Mouse (Mus musculus) midbrain, embryonic 13.5 days (tissue): ENCODE measurements around the gene Rgcc. TPM values are rescaled to one million over a fixed set of nuclear protein-coding genes. Genes with fewer than 3 reads are reported as not detected.

ENCODE experiments used
- ATAC-seq: fragments of 200-750 bp; cut with Nextera tagmentation; 2 replicates; pipeline ENCODE4 v1.8.0; 2017; ENCODE audit warnings: mild to moderate bottlenecking, moderate TSS enrichment, moderate library complexity
- H3K27ac ChIP-seq: fragments of 300-500 bp; sonication (generic); 2 replicates; pipeline ENCODE4 v1.5.1; 2015; ENCODE audit warnings: inconsistent platforms, mild to moderate bottlenecking, moderate library complexity
- H3K27me3 ChIP-seq: fragments of 300-500 bp; sonication (generic); 2 replicates; pipeline ENCODE4 v1.6.1; 2015; ENCODE audit warnings: mild to moderate bottlenecking, inconsistent platforms
- H3K36me3 ChIP-seq: fragments of 300-500 bp; sonication (generic); 2 replicates; pipeline ENCODE4 v1.6.1; 2015; ENCODE audit warnings: mild to moderate bottlenecking, inconsistent platforms
- H3K4me1 ChIP-seq: fragments of 300-500 bp; sonication (generic); replicated peaks from 2 replicates; pipeline ENCODE4 v1.6.1; 2015; ENCODE audit warnings: inconsistent platforms
- H3K4me2 ChIP-seq: fragments of 300-500 bp; sonication (generic); replicated peaks from 2 replicates; pipeline ENCODE4 v1.6.1; 2015; ENCODE audit warnings: moderate library complexity, mild to moderate bottlenecking, inconsistent platforms
- H3K4me3 ChIP-seq: fragments of 300-500 bp; sonication (generic); replicated peaks from 2 replicates; pipeline ENCODE4 v1.5.1; 2015; ENCODE audit warnings: mild to moderate bottlenecking, inconsistent platforms
- H3K9ac ChIP-seq: fragments of 300-500 bp; sonication (generic); replicated peaks from 2 replicates; pipeline ENCODE4 v1.6.1; 2015; ENCODE audit warnings: mild to moderate bottlenecking, inconsistent platforms
- H3K9me3 ChIP-seq: fragments of 300-500 bp; sonication (generic); 2 replicates; pipeline ENCODE4 v1.6.1; 2016; ENCODE audit warnings: mild to moderate bottlenecking, inconsistent platforms
- WGBS: fragments of 180-500 bp; shearing (Covaris S2); methylation state at CpG from one replicate; pipeline ENCODE4 v1.1.7; 2015; 5-methylcytosine and 5-hydroxymethylcytosine counted together
- polyA plus RNA-seq: library from polyadenylated mRNA; unstranded; fragments of >200 nt; fragmentation: Nextera tagmentation; extraction: Ambion mirVana; gene quantifications from 2 replicates; pipeline ENCODE4 v1.2.1, GENCODE M21; 2015

Gene Rgcc
- polyA plus RNA-seq, 1 experiment from 2014 or later, result 13.7 TPM

- H3K36me3 ChIP-seq, result no peaks in the 10 kb centered on the region
- peaks cover 29% of the 10 kb centered on the region for H3K4me1 ChIP-seq
- no peak overlapping the region for H3K9ac ChIP-seq
- H3K27me3 ChIP-seq, result peaks cover 50% of the 10 kb centered on the region
- peak overlapping the region; percentile 57 for H3K4me3 ChIP-seq
- ATAC-seq, result no peak
- no peaks in the 10 kb centered on the region for H3K9me3 ChIP-seq
- WGBS, result 28% methylated on average over 6 of the region's 6 CpGs
- H3K4me2 ChIP-seq, result peak overlapping the region; percentile 99
- H3K27ac ChIP-seq, result no peak overlapping the region
Measured at GRCm38 (mm10) chr14:79299796-79300195, 1.6 kb downstream of the Rgcc start.

- H3K27ac ChIP-seq, result no peak overlapping the region
- no peak overlapping the region for H3K4me2 ChIP-seq
- WGBS, result 47% methylated on average over 4 of the region's 4 CpGs
- H3K4me3 ChIP-seq, result no peak overlapping the region
- H3K9me3 ChIP-seq, result no peaks in the 10 kb centered on the region
- peaks cover 29% of the 10 kb centered on the region for H3K4me1 ChIP-seq
- no peak overlapping the region for H3K9ac ChIP-seq
- peaks cover 50% of the 10 kb centered on the region for H3K27me3 ChIP-seq
- no peak for ATAC-seq
- H3K36me3 ChIP-seq, result no peaks in the 10 kb centered on the region
Measured at GRCm38 (mm10) chr14:79299230-79299629, 2.2 kb downstream of the Rgcc start.

DNA sequence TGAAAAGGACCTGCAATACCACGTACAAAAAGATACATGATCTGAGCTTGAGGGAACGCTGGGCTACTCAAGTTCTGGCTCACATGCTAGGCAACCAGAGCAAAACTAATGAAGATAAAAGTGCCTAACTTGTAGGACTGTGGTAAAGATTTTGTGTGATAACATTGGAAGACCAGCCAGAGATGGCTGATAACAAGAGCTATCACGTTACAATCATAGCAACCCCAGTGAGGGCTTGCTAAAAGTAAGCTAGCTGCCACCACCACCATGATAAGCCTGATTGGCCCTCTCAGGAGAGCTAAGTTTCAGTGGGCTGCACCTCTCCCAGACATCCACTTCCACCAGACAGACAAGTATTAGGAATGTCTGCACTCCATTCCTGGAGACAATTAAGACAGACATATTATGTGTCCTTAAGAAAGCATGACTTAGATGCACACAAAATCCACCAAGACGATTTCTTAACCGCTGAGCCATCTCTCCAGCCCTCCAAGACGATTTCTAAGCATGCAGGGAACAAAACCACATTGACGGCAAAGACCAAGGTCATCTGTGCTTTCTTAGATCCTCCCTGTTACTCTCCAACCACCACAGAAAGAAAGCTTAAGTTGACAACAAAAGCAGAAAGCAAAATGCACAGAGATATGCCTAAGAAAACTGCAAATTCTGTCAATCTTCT lies 3.0 kb downstream of the Rgcc start:
- Histone ChIP-seq H3K9ac (no peak overlapping the region), H3K9me3 (no peaks in the 10 kb centered on the region), H3K4me2 (no peak overlapping the region), H3K4me1 (peaks cover 30% of the 10 kb centered on the region), H3K36me3 (no peaks in the 10 kb centered on the region), H3K4me3 (no peak overlapping the region), H3K27ac (no peak overlapping the region), H3K27me3 (peaks cover 51% of the 10 kb centered on the region)
- ATAC-seq, result no peak
- WGBS, result 74% methylated on average over 7 of the region's 7 CpGs

DNA sequence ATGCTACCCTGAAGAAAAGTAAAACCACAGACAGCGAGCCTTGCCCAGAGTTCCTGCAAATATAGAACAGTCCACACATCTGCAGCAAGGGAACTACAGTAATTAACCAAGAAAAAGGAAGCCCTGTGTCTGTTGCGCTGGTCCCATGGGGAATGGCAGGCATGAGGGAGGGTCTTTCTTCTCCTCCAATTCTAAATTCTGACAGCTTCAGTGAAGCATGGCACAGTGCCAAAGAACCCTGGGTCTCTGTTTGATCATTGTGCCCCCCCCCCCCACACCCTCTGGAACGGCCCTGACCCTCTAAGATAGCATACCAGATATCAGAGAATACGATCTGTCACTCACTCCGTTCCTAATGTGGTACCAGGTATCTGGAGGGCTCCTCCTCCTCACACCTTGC lies 4.6 kb downstream of the Rgcc start:
- no peak overlapping the region for H3K4me3 ChIP-seq
- 29% methylated on average over 5 of the region's 5 CpGs for WGBS
- no peak overlapping the region for H3K4me2 ChIP-seq
- peaks cover 35% of the 10 kb centered on the region for H3K4me1 ChIP-seq
- H3K9ac ChIP-seq, result no peak overlapping the region
- ATAC-seq, result no peak
- H3K27me3 ChIP-seq, result peaks cover 35% of the 10 kb centered on the region
- no peaks in the 10 kb centered on the region for H3K36me3 ChIP-seq
- no peaks in the 10 kb centered on the region for H3K9me3 ChIP-seq
- H3K27ac ChIP-seq, result no peak overlapping the region

GRCm38 (mm10) chr14:79296201-79296600 lies 5.2 kb downstream of the Rgcc start:
- no peak overlapping the region for H3K4me3 ChIP-seq
- 75% methylated on average over 7 of the region's 7 CpGs for WGBS
- no peaks in the 10 kb centered on the region for H3K36me3 ChIP-seq
- H3K4me2 ChIP-seq, result no peak overlapping the region
- H3K27me3 ChIP-seq, result peaks cover 31% of the 10 kb centered on the region
- no peak overlapping the region for H3K9ac ChIP-seq
- no peaks in the 10 kb centered on the region for H3K9me3 ChIP-seq
- ATAC-seq, result no peak
- H3K27ac ChIP-seq, result no peak overlapping the region
- peaks cover 37% of the 10 kb centered on the region for H3K4me1 ChIP-seq

- 86% methylated on average over 9 of the region's 9 CpGs for WGBS
Measured at GRCm38 (mm10) chr14:79295579-79295978, 5.9 kb downstream of the Rgcc start.

DNA sequence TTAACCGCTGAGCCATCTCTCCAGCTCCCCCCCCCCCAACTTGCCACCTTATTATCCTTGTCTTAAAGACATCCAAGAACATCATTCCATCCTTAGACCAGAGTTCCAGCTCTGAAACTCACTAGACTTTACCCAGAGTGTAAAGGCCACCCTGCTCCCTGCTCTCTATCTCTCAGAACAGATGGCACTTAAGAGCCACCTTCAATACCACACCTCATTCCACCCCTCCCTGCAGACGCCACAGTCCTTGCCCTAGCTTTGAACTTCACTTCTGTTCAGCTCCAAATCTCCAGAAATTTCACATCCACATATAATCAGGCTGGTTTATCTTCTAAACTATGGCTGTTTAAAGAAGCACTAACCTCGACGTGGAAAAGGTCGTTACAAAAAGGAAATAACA lies 6.5 kb downstream of the Rgcc start:
- no peak overlapping the region for H3K9ac ChIP-seq
- no peak for ATAC-seq
- H3K36me3 ChIP-seq, result no peaks in the 10 kb centered on the region
- H3K9me3 ChIP-seq, result no peaks in the 10 kb centered on the region
- H3K27me3 ChIP-seq, result peaks cover 21% of the 10 kb centered on the region
- no peak overlapping the region for H3K27ac ChIP-seq
- peaks cover 37% of the 10 kb centered on the region for H3K4me1 ChIP-seq
- 81% methylated on average over 5 of the region's 5 CpGs for WGBS
- H3K4me2 ChIP-seq, result no peak overlapping the region
- no peak overlapping the region for H3K4me3 ChIP-seq

More at GRCm38 (mm10) chr14:79295579-79295978, 5.9 kb downstream of the Rgcc start:
- Histone ChIP-seq H3K9ac (no peak overlapping the region), H3K27ac (no peak overlapping the region), H3K4me1 (peaks cover 37% of the 10 kb centered on the region), H3K36me3 (no peaks in the 10 kb centered on the region), H3K27me3 (peaks cover 24% of the 10 kb centered on the region), H3K4me3 (no peak overlapping the region), H3K9me3 (no peaks in the 10 kb centered on the region), H3K4me2 (no peak overlapping the region)
- no peak for ATAC-seq

DNA sequence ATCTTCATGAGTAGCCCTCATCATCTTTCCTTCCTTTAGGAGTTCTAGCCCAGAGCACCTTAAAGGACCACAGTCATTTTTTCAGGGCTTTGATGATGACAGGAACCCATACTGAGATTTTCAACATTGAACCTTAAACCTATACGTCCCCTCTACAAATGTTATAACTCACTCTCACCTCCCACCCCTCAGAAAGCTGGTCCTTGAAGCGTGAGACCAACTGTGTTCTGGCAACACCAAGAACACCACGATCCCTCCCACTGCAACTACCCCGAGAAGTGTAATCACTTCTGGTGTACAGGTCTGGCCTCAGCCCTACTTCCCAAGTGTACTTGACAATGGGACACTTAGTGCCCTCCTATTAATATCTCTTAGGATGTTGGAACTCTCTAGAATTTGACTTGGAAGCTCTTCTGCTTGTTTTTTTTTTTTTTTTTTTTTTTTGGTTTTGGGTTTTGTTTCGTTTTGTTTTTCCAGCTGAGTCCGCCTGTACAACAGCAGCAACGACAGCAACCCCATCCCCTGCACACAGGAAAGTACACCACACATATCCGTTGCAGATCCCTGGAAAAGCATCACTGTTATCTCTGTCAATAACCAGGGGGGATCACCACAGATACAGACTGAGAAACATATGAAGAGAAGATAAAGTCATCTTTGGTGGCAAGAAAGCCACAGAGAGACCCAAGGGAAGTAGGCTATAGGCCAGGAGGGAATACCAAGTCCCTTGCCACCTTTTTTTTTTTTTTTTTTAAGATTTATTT lies 7.2 kb downstream of the Rgcc start:
- Histone ChIP-seq H3K4me1 (peaks cover 43% of the 10 kb centered on the region), H3K4me3 (no peak overlapping the region), H3K27me3 (peaks cover 17% of the 10 kb centered on the region), H3K27ac (no peak overlapping the region), H3K4me2 (no peak overlapping the region), H3K36me3 (no peaks in the 10 kb centered on the region), H3K9ac (no peak overlapping the region), H3K9me3 (no peaks in the 10 kb centered on the region)
- 89% methylated on average over 8 of the region's 8 CpGs for whole genome bisulfite sequencing
- no peak for ATAC-seq

DNA sequence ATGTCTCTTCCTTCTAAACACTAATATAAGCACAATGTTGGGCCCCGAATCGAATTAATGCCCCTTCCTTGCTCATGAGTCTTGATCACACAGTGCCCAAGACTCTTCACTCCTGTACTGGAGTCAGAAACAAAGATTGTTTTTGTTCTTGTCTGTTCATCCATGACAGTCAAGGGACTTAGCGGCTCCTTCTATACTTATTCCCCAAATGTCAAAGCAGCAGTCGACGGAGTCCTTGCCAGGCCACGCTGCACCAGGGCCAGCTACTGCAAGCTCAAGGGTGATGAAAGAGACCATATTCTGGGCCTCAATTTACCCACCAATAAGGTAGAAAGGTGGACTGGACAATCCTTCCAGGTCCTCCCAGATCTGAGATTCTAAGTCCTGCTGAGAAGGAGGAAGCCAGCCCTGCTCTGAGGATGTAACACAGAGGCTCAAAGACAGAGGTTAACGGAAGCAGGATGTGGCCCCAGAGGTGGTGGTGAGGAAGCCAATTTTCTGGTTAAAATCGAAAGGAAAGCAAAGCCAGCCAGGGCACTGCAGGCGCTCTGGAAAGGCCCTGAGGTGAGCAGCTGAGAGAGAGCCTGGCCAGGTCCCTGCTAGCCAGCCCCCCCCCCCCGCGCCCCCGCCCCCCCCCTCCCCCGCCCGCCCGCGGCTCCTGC lies 8.2 kb downstream of the Rgcc start:
- Histone ChIP-seq H3K36me3 (no peaks in the 10 kb centered on the region), H3K4me1 (peaks cover 48% of the 10 kb centered on the region), H3K4me2 (no peak overlapping the region), H3K27me3 (peaks cover 10% of the 10 kb centered on the region; the same call in 1 of the 2 replicates), H3K4me3 (no peak overlapping the region), H3K9me3 (no peaks in the 10 kb centered on the region), H3K9ac (no peak overlapping the region), H3K27ac (no peak overlapping the region)
- no peak for ATAC-seq
- WGBS, result 25% methylated on average over 9 of the region's 16 CpGs

- peaks cover 42% of the 10 kb centered on the region for H3K4me1 ChIP-seq
- ATAC-seq, result no peak
- no peak overlapping the region for H3K27ac ChIP-seq
- H3K9ac ChIP-seq, result no peak overlapping the region
- no peak overlapping the region for H3K4me2 ChIP-seq
- H3K9me3 ChIP-seq, result no peaks in the 10 kb centered on the region
- WGBS, result 74% methylated on average over 4 of the region's 4 CpGs
- H3K27me3 ChIP-seq, result 0 out of 2 replicates have a peak, but pooled peaks cover 7% of the 10 kb centered on the region
- H3K4me3 ChIP-seq, result no peak overlapping the region
- no peaks in the 10 kb centered on the region for H3K36me3 ChIP-seq
Measured at GRCm38 (mm10) chr14:79291629-79292028, 9.8 kb downstream of the Rgcc start.

GRCm38 (mm10) chr14:79290683-79291425 lies 10.6 kb downstream of the Rgcc start:
- ATAC-seq, result peak; percentile 65; the same call in 1 of the 2 replicates
- 8% methylated on average over 15 of the region's 15 CpGs for WGBS
- no peak overlapping the region for H3K4me3 ChIP-seq

More at GRCm38 (mm10) chr14:79290683-79291425, 10.6 kb downstream of the Rgcc start:
- Histone ChIP-seq H3K9me3 (no peaks in the 10 kb centered on the region), H3K4me1 (peaks cover 37% of the 10 kb centered on the region), H3K9ac (0 out of 2 replicates have a peak overlapping the region, but pooled peaks have one; percentile 28), H3K36me3 (no peaks in the 10 kb centered on the region), H3K27me3 (0 out of 2 replicates have a peak, but pooled peaks cover 7% of the 10 kb centered on the region), H3K4me2 (peak overlapping the region; percentile 26), H3K27ac (peak overlapping the region; percentile 14; the same call in 1 of the 2 replicates)
